Mouse (Mus musculus) cerebellum, adult (tissue): ENCODE data around the gene H2al1h.
"Not testable (repeated sequence)": the region's sequence is repeated elsewhere in the genome, so short reads cannot be mapped to it uniquely, and the experiment has no call there.

ENCODE experiments used
- ATAC-seq: cut with Nextera tagmentation; 2 replicates; pipeline ENCODE4 v1.9.2; 2017; ENCODE audit warnings: mild to moderate bottlenecking, moderate library complexity, mixed read lengths; ENCODE audit not compliant: insufficient number of reproducible peaks, low FRiP score, low TSS enrichment

H2al1h gene

DNA sequence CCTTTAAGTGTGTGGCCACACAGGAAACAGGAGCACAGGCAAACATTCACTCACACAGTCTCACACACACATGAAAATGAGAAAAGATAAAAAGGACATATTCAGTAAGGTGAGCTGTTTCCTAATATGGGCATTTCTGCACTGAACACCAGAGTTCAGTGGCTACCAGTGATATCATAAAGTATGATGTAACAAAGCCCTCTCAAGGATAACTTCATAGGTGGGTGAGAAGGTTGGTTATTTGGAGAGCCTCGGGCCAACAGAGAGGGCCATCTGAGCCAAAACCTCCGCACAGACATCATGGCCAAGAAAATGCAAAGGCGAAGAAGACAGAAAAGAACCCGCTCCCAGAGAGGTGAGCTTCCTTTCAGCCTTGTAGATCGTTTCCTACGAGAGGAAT is at the start of gene H2al1h:
H2al1h (plus strand) TSS at position 301 of the 400 bp plus-strand sequence.
- not testable (repeated sequence) for ATAC-seq

GRCm38 (mm10) chrX:11273190-11273589 is 48.1 kb upstream of the H2al1h start:
- no peak for ATAC-seq

- no peak for ATAC-seq
Measured at GRCm38 (mm10) chrX:11277083-11277482, 44.2 kb upstream of the H2al1h start.

DNA sequence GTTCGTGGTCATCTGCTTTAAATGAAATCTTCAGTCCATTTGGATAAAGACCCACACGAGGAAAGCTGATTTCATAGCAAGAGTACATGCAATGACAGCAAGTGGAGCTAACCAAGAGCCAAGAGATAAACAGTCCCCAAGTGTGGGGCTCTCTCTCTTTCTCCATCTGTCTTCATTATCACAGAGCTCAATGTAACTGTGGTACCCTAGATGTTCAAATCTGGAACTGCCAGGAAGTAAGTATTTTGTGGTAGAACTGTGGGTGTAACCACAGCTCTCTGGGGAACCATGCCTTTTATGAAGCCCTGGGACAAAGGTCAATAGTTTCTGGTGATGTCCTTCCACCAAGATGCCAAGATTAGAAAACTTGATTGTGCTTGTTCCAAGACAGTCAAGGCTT is 40.6 kb upstream of the H2al1h start:
- no peak for ATAC-seq

DNA sequence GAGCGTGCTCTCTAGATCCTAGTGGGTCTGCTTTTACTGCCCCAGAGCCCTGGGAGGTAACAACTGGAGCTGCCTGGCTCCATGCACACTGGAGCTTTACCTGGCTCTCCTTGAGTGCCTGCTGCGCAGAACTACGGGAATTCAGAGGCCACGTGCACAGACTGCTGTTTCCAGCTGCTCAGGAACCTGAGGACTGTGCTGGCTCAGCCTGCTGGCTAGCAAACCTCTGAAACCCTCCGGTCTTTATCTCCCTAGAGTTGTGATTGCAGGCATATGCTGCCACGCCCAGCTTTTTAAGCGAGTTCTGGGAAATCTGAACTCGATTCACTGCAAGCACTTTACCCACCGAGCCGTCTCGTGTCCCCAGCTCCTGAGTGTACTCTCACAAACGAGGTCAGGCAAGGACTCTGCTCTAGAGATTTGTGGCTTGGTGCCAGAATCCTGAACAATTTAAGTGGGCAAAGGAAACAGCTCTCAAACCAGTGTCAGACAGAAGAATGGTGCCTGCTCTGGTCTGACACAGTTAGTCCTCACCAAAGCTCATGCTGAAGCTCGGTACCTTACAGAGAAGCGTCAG is 32.9 kb upstream of the H2al1h start:
- no peak for ATAC-seq

DNA sequence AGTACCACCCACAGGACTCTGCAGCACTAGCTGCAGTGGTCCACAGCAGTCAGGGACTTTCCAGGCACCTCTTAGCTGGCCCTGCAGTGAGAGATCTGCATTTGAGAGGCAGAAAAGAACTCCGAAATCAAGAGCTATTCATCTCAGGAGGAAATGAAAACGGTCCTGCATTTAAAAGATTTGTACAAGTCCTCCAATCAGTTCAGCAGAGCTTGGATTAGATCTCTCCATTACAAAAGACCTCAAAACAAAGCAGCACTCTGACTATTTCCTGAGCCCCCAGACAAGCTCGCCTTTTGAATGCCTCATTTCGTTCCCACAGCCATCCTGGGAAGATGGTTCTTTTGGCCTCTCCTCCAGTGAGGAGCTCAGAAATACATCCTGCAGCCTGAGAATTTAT is 32.0 kb upstream of the H2al1h start:
- no peak for ATAC-seq

DNA sequence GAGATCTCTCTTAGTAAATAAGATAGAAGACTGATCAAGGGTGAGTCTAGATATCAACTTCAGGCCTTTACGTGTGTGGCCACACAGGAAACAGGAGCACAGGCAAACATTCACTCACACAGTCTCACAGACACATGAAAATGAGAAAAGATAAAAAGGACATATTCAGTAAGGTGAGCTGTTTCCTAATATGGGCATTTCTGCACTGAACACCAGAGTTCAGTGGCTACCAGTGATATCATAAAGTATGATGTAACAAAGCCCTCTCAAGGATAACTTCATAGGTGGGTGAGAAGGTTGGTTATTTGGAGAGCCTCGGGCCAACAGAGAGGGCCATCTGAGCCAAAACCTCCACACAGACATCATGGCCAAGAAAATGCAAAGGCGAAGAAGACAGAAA is 22.3 kb upstream of the H2al1h start, which contains the start of gene H2al1a:
H2al1a (plus strand) TSS at position 301 of the 400 bp plus-strand sequence.
- ATAC-seq: not testable (repeated sequence)

DNA sequence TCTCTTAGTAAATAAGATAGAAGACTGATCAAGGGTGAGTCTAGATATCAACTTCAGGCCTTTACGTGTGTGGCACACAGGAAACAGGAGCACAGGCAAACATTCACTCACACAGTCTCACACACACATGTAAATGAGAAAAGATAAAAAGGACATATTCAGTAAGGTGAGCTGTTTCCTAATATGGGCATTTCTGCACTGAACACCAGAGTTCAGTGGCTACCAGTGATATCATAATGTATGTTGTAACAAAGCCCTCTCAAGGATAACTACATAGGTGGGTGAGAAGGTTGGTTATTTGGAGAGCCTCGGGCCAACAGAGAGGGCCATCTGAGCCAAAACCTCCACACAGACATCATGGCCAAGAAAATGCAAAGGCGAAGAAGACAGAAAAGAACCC is 19.2 kb upstream of the H2al1h start, which contains the start of gene H2al1b:
H2al1b (plus strand) TSS at position 301 of the 400 bp plus-strand sequence.
- ATAC-seq: not testable (repeated sequence)

DNA sequence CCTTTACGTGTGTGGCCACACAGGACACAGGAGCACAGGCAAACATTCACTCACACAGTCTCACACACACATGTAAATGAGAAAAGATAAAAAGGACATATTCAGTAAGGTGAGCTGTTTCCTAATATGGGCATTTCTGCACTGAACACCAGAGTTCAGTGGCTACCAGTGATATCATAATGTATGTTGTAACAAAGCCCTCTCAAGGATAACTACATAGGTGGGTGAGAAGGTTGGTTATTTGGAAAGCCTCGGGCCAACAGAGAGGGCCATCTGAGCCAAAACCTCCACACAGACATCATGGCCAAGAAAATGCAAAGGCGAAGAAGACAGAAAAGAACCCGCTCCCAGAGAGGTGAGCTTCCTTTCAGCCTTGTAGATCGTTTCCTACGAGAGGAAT is 15.9 kb upstream of the H2al1h start, which contains the start of gene H2al1c:
H2al1c (plus strand) TSS at position 301 of the 400 bp plus-strand sequence.
- ATAC-seq: not testable (repeated sequence)

DNA sequence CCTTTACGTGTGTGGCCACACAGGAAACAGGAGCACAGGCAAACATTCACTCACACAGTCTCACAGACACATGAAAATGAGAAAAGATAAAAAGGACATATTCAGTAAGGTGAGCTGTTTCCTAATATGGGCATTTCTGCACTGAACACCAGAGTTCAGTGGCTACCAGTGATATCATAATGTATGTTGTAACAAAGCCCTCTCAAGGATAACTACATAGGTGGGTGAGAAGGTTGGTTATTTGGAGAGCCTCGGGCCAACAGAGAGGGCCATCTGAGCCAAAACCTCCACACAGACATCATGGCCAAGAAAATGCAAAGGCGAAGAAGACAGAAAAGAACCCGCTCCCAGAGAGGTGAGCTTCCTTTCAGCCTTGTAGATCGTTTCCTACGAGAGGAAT is 12.8 kb upstream of the H2al1h start, which contains the start of gene H2al1d:
H2al1d (plus strand) TSS at position 301 of the 400 bp plus-strand sequence.
- not testable (repeated sequence) for ATAC-seq

DNA sequence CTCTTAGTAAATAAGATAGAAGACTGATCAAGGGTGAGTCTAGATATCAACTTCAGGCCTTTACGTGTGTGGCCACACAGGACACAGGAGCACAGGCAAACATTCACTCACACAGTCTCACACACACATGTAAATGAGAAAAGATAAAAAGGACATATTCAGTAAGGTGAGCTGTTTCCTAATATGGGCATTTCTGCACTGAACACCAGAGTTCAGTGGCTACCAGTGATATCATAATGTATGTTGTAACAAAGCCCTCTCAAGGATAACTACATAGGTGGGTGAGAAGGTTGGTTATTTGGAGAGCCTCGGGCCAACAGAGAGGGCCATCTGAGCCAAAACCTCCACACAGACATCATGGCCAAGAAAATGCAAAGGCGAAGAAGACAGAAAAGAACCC is 9.7 kb upstream of the H2al1h start, which contains the start of gene H2al1e:
H2al1e (plus strand) TSS at position 301 of the 400 bp plus-strand sequence.
- ATAC-seq: not testable (repeated sequence)

GRCm38 (mm10) chrX:11314858-11315257 is 6.4 kb upstream of the H2al1h start, which contains the start of gene H2al1f:
Gene H2al1f (plus strand): TSS chrX:11315158.
- ATAC-seq: not testable (repeated sequence)

- ATAC-seq: not testable (repeated sequence)
Measured at GRCm38 (mm10) chrX:11317956-11318355, 3.3 kb upstream of the H2al1h start, which contains the start of gene H2al1g. Gene H2al1g (plus strand): TSS chrX:11318256.

DNA sequence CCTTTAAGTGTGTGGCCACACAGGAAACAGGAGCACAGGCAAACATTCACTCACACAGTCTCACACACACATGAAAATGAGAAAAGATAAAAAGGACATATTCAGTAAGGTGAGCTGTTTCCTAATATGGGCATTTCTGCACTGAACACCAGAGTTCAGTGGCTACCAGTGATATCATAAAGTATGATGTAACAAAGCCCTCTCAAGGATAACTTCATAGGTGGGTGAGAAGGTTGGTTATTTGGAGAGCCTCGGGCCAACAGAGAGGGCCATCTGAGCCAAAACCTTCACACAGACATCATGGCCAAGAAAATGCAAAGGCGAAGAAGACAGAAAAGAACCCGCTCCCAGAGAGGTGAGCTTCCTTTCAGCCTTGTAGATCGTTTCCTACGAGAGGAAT is 3.1 kb downstream of the H2al1h start, which contains the start of gene H2al1i:
H2al1i (plus strand) TSS at position 301 of the 400 bp plus-strand sequence.
- ATAC-seq: not testable (repeated sequence)

GRCm38 (mm10) chrX:11327522-11327921 is 6.2 kb downstream of the H2al1h start, which contains the start of gene H2al1j:
Gene H2al1j (plus strand): TSS chrX:11327822.
- ATAC-seq: not testable (repeated sequence)

DNA sequence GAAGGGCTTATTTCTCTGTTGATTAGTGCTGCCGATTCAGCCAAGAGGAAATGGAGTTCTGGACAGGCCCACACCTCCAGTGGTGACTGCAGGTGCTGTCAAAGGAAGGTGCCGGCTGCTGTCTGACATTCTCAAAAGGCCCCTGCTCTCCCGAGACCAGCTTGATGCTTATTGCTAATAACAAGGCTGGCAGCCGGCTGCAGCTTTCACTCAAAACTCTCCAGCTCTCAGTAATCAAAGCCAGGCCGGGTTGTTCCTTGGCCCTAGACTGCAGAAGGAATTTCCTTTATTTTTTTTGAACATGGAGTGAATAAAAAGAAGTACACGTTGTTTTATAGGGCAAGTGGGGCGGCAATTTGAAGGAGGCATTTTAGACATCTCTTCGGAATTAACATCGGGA is 24.5 kb downstream of the H2al1h start:
- 0 out of 2 replicates have a peak, but pooled peaks have one; percentile 20 for ATAC-seq

DNA sequence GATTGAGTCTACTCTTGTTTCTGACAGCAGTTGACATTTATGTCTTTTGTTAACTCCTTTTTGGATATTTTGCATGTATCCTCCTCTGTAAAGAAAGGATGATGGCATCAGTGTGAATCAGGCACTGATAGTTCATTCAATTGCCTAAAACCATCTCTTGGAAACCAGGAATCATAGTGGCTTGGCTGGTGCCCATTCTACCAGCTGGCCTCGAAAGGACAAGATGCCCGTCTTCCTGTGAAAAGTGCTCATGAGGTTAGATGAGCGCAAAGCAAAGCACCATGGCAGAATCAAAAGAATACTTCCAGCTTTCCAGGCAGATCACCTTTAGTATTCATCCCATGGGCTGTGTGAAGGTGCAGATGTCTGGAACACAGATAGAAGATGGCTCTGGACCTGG is 25.5 kb downstream of the H2al1h start:
- no peak for ATAC-seq

DNA sequence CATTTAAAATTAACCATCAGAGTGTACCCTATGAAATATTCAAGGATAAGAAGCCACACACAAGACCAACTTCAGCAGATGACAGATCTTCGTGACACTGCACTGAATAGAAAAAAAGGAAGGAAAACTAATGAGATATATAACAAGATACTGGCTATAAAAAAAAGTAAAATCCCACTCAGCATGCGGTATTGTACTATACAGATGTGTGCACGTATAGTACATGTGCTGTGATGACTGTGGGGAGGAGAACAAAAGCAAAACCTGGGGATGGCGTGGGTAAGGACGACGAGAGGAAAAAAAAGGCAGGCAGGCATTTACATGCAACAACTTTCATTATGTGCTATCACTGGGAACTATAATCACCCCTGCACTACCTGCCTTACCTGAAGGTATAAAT is 39.5 kb downstream of the H2al1h start:
- ATAC-seq: no peak

DNA sequence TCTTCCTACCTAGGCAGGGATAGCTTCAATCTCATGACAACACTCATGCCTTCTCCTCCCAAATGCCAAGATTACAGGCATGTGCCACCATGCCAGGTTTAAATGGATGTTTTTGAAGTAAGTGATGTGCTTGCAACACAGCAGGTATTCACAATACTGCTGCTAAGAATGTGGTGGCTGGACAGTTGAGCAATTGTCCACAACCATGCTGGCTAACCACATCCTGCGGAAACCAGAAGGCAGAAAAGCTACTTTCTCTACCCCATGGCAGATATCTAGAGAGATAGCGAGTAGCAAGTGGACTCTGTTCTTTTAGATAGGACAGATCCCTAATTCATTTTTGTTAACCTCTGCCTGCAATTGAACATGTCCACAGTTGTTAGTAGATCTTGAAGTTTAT is 40.0 kb downstream of the H2al1h start:
- no peak for ATAC-seq

DNA sequence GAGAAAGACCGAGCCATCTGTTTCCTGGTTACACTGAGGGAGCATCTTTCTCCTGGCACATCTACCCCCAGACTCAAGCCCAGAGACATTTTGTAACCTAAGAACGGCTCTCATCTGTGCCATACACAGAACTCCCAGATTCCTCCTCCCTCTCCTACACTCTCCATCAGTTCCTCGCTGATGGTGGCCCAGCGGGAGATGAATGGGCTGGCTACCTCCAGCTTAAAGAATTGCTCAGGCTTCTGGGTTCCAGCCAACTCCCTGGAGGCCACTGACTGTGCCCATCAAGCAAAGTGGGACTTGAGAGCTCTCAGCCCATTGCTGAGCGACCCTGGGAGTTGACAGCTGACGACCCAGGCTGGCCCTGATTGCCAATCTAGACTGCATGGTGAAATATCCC is 42.6 kb downstream of the H2al1h start:
- peak; percentile 72 for ATAC-seq

DNA sequence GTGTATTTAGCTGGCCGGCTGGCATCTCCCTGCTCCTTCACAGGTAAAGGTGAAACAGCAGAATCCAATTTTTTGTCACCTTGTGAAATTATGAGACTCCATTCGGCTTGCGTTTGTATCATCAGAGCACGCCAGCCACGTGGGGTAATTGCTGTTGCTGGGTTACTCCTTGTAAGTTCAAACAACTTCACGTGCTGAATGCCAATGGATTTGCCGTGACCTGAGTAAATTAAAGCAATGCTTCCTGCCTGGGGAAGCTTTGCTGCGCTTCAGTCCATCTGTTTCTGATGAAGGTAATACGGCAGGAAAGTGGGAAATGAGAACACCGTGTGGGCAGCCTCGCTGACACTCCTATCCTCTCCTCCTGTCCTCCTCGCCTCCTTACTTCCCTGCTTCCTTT is 43.9 kb downstream of the H2al1h start:
- ATAC-seq: no peak
